Mouse (Mus musculus) spleen, postnatal 14 days (tissue): ENCODE measurements around the gene Fmn2.

Experiments
- DNase-seq, 2 experiments: peaks; one replicate each; pipeline ENCODE4 v3.0.0; 2021 to 2022; ENCODE audit warnings: low spot score in 2 of 2

Fmn2 gene

GRCm38 (mm10) chr1:174557211-174557610, 55.6 kb downstream of the Fmn2 start:
- no peak for DNase-seq

- DNase-seq: no peak
Measured at GRCm38 (mm10) chr1:174557841-174558240, 56.2 kb downstream of the Fmn2 start.

- DNase-seq: no peak
Measured at GRCm38 (mm10) chr1:174558488-174558887, 56.9 kb downstream of the Fmn2 start.

- DNase-seq: no peak
Measured at GRCm38 (mm10) chr1:174564561-174564960, 62.9 kb downstream of the Fmn2 start.

GRCm38 (mm10) chr1:174568609-174569008, 67.0 kb downstream of the Fmn2 start:
- DNase-seq: no peak

GRCm38 (mm10) chr1:174592420-174592980, 90.9 kb downstream of the Fmn2 start:
- DNase-seq: no peak

GRCm38 (mm10) chr1:174594989-174595388, 93.4 kb downstream of the Fmn2 start:
- DNase-seq: peak in 1 of 2 experiments; percentile 22

GRCm38 (mm10) chr1:174597495-174597894, 95.9 kb downstream of the Fmn2 start:
- no peak for DNase-seq

DNA sequence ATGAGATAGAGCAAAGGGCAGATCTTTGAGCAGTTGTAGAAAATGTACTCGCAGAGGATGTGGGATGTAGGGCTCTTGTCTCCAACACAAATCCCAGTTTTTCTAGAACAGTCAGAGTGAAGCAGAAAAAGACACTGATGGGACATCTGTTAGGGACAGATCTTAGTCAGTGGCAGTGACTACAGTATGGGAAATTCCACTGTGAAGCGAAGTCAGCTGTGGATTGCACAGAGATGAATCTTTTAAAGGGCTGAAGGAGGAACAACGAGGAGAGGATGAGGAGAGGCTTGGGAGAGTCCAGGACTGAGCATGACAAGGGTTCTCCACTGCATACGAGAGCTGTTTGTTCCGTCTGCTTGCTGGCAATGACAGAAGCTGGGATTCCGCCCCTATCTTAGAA, 96.6 kb downstream of the Fmn2 start:
- no peak for DNase-seq

DNA sequence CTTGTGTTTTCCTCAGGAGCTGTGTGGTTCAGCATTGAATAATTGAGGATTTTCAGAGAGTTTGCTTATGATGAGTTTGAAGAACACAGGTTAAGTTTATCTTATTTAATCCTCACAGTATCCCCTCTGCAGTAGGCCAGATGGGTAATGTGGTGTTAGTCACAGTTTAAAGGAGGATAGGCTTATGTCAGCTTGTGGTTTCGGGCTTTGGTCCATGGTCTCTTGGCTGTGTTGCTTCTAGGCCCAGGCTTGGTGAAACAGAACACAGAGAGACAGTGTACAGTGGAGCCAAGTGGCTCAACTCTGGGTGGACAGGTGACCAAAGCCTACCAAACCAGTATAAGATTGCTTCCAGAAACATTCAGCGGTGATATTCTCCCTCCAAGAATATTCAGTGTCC, 98.4 kb downstream of the Fmn2 start:
- no peak for DNase-seq

DNA sequence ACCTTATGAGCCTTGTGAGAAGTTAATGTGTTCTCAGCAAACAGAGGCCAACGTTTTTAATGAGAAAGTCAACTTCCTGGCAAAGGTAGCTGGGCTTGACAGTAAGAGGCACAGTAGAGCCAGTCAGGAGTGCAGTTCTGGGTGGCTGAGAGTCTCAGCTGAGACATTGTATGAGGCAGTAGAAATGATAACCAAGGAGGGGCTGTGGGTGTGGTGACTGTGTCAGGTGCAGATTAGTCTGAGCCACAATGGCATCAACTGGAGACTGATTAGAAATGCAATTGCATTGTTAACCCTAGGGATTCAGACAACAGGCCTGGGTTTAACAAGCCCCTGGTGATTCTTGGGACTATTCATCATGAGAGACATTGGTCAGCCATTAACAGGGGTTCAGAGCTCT, 99.0 kb downstream of the Fmn2 start:
- DNase-seq: no peak

GRCm38 (mm10) chr1:174617368-174617767, 115.7 kb downstream of the Fmn2 start:
- DNase-seq: no peak

- DNase-seq: no peak
Measured at GRCm38 (mm10) chr1:174621512-174621911, 119.9 kb downstream of the Fmn2 start.

DNA sequence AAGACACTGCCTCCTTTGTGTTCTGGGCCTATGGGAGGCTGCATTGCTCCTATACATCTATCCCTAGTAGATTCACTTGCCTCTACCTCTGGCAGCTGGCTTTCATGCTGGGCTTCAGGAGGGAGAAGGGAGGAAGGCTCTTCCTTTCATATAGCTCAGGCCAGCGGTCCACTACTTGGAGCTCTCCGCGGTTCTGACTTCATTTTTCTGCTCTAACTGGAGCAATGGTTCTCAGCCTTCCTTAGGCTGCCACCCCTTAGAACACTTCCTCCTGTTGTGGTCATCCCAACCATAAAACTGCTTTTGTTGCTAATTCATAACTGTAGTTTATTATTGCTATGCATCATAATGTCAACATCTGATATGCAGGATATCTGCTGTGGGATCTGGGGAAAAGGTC, 121.4 kb downstream of the Fmn2 start:
- no peak for DNase-seq

DNA sequence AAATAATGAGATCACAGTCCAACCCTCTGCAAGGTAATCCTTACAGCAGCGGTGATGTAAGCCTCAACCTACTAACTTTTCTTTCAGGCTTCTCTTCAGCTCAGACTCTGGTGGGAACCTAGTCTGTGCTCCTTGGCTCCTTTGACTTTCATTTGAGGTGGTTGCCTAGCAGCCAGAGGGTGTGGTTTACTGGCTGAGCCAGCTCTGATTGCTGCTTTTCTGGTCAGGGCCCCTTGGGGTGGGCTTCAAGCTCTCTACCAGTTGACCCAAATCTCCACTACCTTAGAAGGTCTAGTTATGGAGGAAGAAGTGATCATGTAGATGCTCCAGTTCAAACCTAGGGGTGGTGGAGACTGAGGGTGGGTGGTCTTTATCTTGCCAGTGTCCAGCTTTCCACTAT, 128.4 kb downstream of the Fmn2 start:
- DNase-seq: no peak

DNA sequence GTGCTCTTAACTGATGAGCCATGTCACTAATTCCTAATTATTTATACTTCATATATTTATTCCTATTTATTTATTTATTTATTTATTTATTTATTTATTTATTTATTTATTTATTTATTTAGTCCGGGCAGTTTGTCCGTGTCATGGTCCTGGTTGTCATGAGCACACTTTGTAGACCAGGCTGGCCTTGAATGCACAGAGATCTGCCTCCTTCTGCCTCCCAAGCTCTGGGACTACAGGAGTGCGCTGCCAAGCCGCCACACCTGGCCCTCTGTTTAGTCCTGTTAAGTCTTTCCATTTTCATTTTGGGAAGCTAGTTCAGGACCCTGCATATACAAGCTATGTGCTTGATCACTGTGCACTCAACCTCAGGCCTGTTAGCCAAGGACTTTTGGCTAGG, 134.7 kb downstream of the Fmn2 start:
- DNase-seq: no peak

DNA sequence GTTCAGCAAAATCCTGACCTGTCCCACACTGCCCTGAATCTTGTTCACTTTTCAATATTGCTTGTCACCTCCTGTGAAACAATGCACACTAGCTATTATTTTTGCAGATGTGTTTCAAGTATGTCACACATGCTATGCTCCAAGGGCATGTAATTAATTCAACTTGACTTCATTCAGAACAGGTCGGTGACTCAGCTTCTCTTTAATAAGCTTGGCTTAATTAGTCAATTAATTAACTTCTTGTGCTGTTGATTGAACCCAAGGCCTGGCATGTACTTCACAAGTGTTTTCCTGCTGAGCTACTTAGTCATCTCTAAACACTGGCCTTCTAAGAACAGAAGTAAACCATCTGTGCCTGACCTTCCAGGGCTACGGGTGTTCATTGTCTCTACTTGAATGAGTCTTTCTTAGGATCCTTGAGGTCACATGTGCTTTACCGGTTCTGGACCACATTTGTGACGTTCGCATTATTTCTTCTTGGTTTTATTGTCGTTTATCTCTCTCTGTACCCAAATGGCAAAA, 136.0 kb downstream of the Fmn2 start:
- DNase-seq: no peak

GRCm38 (mm10) chr1:174640901-174641300, 139.3 kb downstream of the Fmn2 start:
- DNase-seq: no peak

DNA sequence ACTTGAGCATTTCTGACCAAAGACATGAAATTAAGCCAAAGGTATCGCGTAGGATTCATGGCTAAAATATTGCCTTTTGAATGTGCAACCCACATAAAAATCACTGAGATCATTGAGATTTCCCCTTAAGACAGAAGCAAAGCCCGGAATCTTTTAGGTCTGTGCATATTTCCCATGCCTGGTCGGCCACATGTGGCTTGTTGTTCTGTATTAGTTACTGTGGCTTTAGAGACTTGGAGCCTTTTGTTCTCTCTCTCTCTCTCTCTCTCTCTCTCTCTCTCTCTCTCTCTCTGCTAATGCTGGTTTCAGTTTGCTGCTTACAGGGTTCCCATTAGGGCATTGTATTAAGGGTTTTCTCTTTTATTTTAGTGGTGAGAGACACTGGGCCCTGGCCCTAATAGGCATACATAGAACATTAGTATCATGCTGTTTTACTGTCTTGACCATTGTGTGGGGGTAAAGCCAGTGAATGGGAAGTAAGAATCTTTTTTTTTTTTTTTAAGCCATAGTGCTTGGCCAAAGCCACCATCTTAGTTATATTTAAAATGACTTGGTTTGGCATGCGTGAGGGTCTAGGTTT, 141.9 kb downstream of the Fmn2 start:
- no peak for DNase-seq

- DNase-seq: no peak
Measured at GRCm38 (mm10) chr1:174649421-174649826, 147.8 kb downstream of the Fmn2 start.

DNA sequence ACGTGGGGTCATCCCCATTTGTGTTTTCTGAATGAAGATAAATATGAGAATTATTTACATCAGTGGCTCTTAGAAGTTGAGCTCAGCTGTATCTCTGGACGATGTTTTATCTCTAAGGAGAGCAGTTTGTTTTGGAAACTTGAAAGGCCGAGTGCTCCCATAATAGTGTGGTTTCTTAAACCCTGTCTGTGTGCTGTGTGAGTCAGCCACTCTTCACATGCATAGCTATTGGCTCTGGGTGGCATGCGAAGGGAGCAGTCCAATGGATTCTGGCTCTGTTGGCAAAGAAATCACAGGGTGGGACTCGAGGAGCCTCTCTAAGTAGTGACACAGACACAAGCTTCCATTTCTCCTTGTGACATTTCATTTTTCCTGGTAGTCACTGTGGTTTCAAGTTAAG, 152.9 kb downstream of the Fmn2 start:
- DNase-seq: no peak

DNA sequence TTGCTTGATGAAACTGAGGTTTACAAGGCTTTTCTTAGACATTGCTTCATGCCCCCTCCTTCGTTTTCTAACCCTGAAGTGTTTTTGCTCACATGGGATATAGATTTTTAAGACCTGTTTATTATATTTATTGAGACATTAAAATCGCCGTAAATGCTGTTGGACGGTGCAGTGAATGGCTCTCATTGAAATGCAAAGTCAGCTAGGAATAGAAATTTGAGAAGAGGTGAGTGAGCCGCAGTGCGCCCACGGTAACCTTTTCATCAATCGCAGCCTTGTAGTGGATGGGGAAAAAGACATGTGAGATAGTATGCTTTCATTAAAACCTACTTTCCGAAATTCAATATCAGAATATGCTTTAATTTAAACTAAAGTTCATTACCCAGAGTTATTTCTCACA, 153.7 kb downstream of the Fmn2 start:
- no peak for DNase-seq

GRCm38 (mm10) chr1:174656554-174656953, 154.9 kb downstream of the Fmn2 start:
- DNase-seq: no peak
